Mouse (Mus musculus) T-helper 17 cell (primary cell): Measurements from ENCODE around the gene Aptx.

Experiments used
- in situ Hi-C, 2 experiments: fragments of 300-600 bp; cut with MboI, MseI; formaldehyde crosslinking; loops; 1 replicate in 1 of 2; 2 replicates in 1 of 2; pipeline ENCODE4 v1.15.1; 2025; ENCODE audit warnings: high pct_unique_total_duplicates in 2 of 2

Gene Aptx

GRCm38 (mm10) chr4:40677132-40677531 lies 25.9 kb downstream of the Aptx start:
- in situ Hi-C loops, result loop anchor here in 1 of 2 experiments (5.0 kb wide), 1 partner anchor 380 kb away; no protein-coding TSS in a partner anchor

- in situ Hi-C loops, result loop anchor here in 1 of 2 experiments (5.0 kb wide), 1 partner anchor 379 kb away; no protein-coding TSS in a partner anchor
These were observed 26.7 kb downstream of the Aptx start for GRCm38 (mm10) chr4:40676338-40676737.

- in situ Hi-C loops, result no loop called here
These were observed 29.5 kb downstream of the Aptx start for GRCm38 (mm10) chr4:40673526-40673925.

GRCm38 (mm10) chr4:40666237-40667012 lies 36.6 kb downstream of the Aptx start:
- in situ Hi-C loops, result loop anchor here in 1 of 2 experiments (5.0 kb wide), 1 partner anchor 544 kb away; no protein-coding TSS in a partner anchor

- in situ Hi-C loops, result no loop called here
These were observed 51.9 kb downstream of the Aptx start for GRCm38 (mm10) chr4:40651055-40651454.

GRCm38 (mm10) chr4:40649111-40649510 lies 53.9 kb downstream of the Aptx start:
- in situ Hi-C loops, result no loop called here

- in situ Hi-C loops, result no loop called here
These were observed 59.4 kb downstream of the Aptx start for GRCm38 (mm10) chr4:40643567-40643966.

- in situ Hi-C loops, result no loop called here
These were observed 62.0 kb downstream of the Aptx start for GRCm38 (mm10) chr4:40640991-40641390.
